Mouse (Mus musculus): ENCODE data around the gene Impdh1. TPM values are rescaled to one million over a fixed set of nuclear protein-coding genes. Genes with fewer than 3 reads are reported as not detected.

The Impdh1 gene
- polyA plus RNA-seq, 1 experiment from 2014 or later, result 28.0 TPM

GRCm38 (mm10) chr6:29179843-29180242 lies 36.3 kb downstream of the Impdh1 start:
- no peaks in the 10 kb centered on the region for H3K36me3 ChIP-seq (ENCODE audit: control insufficient read depth, insufficient read depth, low read length)
- 53% methylated on average over 8 of the region's 8 CpGs for WGBS
- no peaks in the 10 kb centered on the region for H3K4me1 ChIP-seq (replicated peaks; ENCODE audit: control insufficient read depth, insufficient read depth)
- no peak overlapping the region for H3K4me3 ChIP-seq (ENCODE audit: low read depth, low read length)
- no peaks in the 10 kb centered on the region; the same call in 1 of the 2 replicates for H3K27me3 ChIP-seq (ENCODE audit: control insufficient read depth, insufficient read depth, low read length)
- no peaks in the 10 kb centered on the region for H3K9me3 ChIP-seq (ENCODE audit: control insufficient read depth, low read length)
- peak; percentile 9 for DNase-seq (ENCODE audit: low spot score)
- TF ChIP-seq CTCF (IDR thresholded peaks at IDR 0.05; ENCODE audit: low read depth), result no peak
- TF ChIP-seq EP300 (optimal IDR thresholded peaks at IDR 0.05), result no peak
- H3K9ac ChIP-seq (ENCODE audit: low read length), result no peak overlapping the region
- H3K4me2 ChIP-seq (replicated peaks; ENCODE audit: low read depth), result peak overlapping the region; percentile 96
- no peak for ATAC-seq (ENCODE audit: low FRiP score, low TSS enrichment)
- H3K27ac ChIP-seq (replicated peaks), result no peak overlapping the region

GRCm38 (mm10) chr6:29178888-29179658 lies 37.1 kb downstream of the Impdh1 start, which contains the start of gene Prrt4:
Gene Prrt4 (minus strand): TSS chr6:29179584.
- H3K27ac ChIP-seq (replicated peaks), result no peak within 1 kb of the TSS
- H3K36me3 ChIP-seq (ENCODE audit: control insufficient read depth, insufficient read depth, low read length), result no peaks in the 10 kb centered on the region
- H3K4me2 ChIP-seq (replicated peaks; ENCODE audit: low read depth), result peak within 1 kb of the TSS; percentile 96
- H3K4me3 ChIP-seq (ENCODE audit: low read depth, low read length), result peak within 1 kb of the TSS; percentile 61
- ATAC-seq (ENCODE audit: low FRiP score, low TSS enrichment), result peak; percentile 72
- TF ChIP-seq CTCF (IDR thresholded peaks at IDR 0.05; ENCODE audit: low read depth) (no peak), EP300 (optimal IDR thresholded peaks at IDR 0.05) (no peak)
- H3K27me3 ChIP-seq (ENCODE audit: control insufficient read depth, insufficient read depth, low read length), result no peaks in the 10 kb centered on the region; the same call in 1 of the 2 replicates
- no peaks in the 10 kb centered on the region for H3K9me3 ChIP-seq (ENCODE audit: control insufficient read depth, low read length)
- WGBS, result 2% methylated on average over 59 of the region's 79 CpGs
- H3K4me1 ChIP-seq (replicated peaks; ENCODE audit: control insufficient read depth, insufficient read depth), result no peaks in the 10 kb centered on the region
- DNase-seq (ENCODE audit: low spot score), result peak; percentile 59
- peak within 1 kb of the TSS; percentile 59 for H3K9ac ChIP-seq (ENCODE audit: low read length)

GRCm38 (mm10) chr6:29177901-29178879 lies 38.0 kb downstream of the Impdh1 start:
- Histone ChIP-seq H3K4me3 (ENCODE audit: low read depth, low read length) (peak overlapping the region; percentile 61), H3K4me1 (replicated peaks; ENCODE audit: control insufficient read depth, insufficient read depth) (no peaks in the 10 kb centered on the region), H3K4me2 (replicated peaks; ENCODE audit: low read depth) (peak overlapping the region; percentile 96), H3K9ac (ENCODE audit: low read length) (no peak overlapping the region), H3K27ac (replicated peaks) (no peak overlapping the region), H3K36me3 (ENCODE audit: control insufficient read depth, insufficient read depth, low read length) (no peaks in the 10 kb centered on the region), H3K9me3 (ENCODE audit: control insufficient read depth, low read length) (no peaks in the 10 kb centered on the region), H3K27me3 (ENCODE audit: control insufficient read depth, insufficient read depth, low read length) (no peaks in the 10 kb centered on the region; the same call in 1 of the 2 replicates)
- ATAC-seq (ENCODE audit: low FRiP score, low TSS enrichment) (peak; percentile 69), DNase-seq (ENCODE audit: low spot score) (peak; percentile 13)
- TF ChIP-seq EP300 (optimal IDR thresholded peaks at IDR 0.05) (no peak), CTCF (IDR thresholded peaks at IDR 0.05; ENCODE audit: low read depth) (peak; percentile 32)
- WGBS, result 48% methylated on average over 17 of the region's 17 CpGs

- WGBS, result 77% methylated on average over 3 of the region's 3 CpGs
- Histone ChIP-seq H3K4me2 (replicated peaks; ENCODE audit: low read depth) (no peak overlapping the region), H3K27ac (replicated peaks) (no peak overlapping the region), H3K36me3 (ENCODE audit: control insufficient read depth, insufficient read depth, low read length) (no peaks in the 10 kb centered on the region), H3K27me3 (ENCODE audit: control insufficient read depth, insufficient read depth, low read length) (peaks cover 7% of the 10 kb centered on the region; the same call in 1 of the 2 replicates), H3K9ac (ENCODE audit: low read length) (no peak overlapping the region), H3K4me1 (replicated peaks; ENCODE audit: control insufficient read depth, insufficient read depth) (peaks cover 4% of the 10 kb centered on the region), H3K4me3 (ENCODE audit: low read depth, low read length) (no peak overlapping the region), H3K9me3 (ENCODE audit: control insufficient read depth, low read length) (no peaks in the 10 kb centered on the region)
- DNase-seq (ENCODE audit: low spot score) (peak; percentile 9), ATAC-seq (ENCODE audit: low FRiP score, low TSS enrichment) (no peak)
- no peak for TF ChIP-seq CTCF (IDR thresholded peaks at IDR 0.05; ENCODE audit: low read depth)
- TF ChIP-seq EP300 (optimal IDR thresholded peaks at IDR 0.05), result no peak
Measured at GRCm38 (mm10) chr6:29175113-29175512, 41.1 kb downstream of the Impdh1 start.

- TF ChIP-seq CTCF (IDR thresholded peaks at IDR 0.05; ENCODE audit: low read depth) (no peak), EP300 (optimal IDR thresholded peaks at IDR 0.05) (no peak)
- no peak overlapping the region for H3K9ac ChIP-seq (ENCODE audit: low read length)
- H3K4me1 ChIP-seq (replicated peaks; ENCODE audit: control insufficient read depth, insufficient read depth), result peaks cover 4% of the 10 kb centered on the region
- WGBS, result 26% methylated on average over 7 of the region's 7 CpGs
- ATAC-seq (ENCODE audit: low FRiP score, low TSS enrichment) (no peak), DNase-seq (ENCODE audit: low spot score) (no peak)
- H3K9me3 ChIP-seq (ENCODE audit: control insufficient read depth, low read length), result no peaks in the 10 kb centered on the region
- no peak overlapping the region for H3K4me3 ChIP-seq (ENCODE audit: low read depth, low read length)
- H3K27ac ChIP-seq (replicated peaks), result no peak overlapping the region
- no peak overlapping the region for H3K4me2 ChIP-seq (replicated peaks; ENCODE audit: low read depth)
- peaks cover 10% of the 10 kb centered on the region; the same call in 1 of the 2 replicates for H3K27me3 ChIP-seq (ENCODE audit: control insufficient read depth, insufficient read depth, low read length)
- H3K36me3 ChIP-seq (ENCODE audit: control insufficient read depth, insufficient read depth, low read length), result no peaks in the 10 kb centered on the region
Measured at GRCm38 (mm10) chr6:29174368-29174767, 41.8 kb downstream of the Impdh1 start.

All from stomach, postnatal 0 days (tissue).